Mouse (Mus musculus) G1E (cell line): ENCODE measurements around the gene Eef1akmt4.

Experiments used
- CTCF ChIP-seq: IDR thresholded peaks from 2 replicates; pipeline ENCODE4 v1.5.1; 2012; ENCODE audit warnings: low read depth, low read length, inconsistent platforms, mixed read lengths
- GATA1 ChIP-seq: IDR thresholded peaks from 2 replicates; pipeline ENCODE4 v1.6.1; 2012; ENCODE audit warnings: borderline replicate concordance, low read length, inconsistent platforms, mixed read lengths
- POLR2AphosphoS5 ChIP-seq: IDR thresholded peaks from 2 replicates; pipeline ENCODE4 v1.6.1; 2012; ENCODE audit warnings: low read depth, low read length, inconsistent platforms; ENCODE audit not compliant: insufficient replicate concordance
- TAL1 ChIP-seq: conservative IDR thresholded peaks from 2 replicates; pipeline ENCODE4 v1.6.1; 2012; ENCODE audit warnings: low read depth, low read length, inconsistent platforms, mixed read lengths

DNA sequence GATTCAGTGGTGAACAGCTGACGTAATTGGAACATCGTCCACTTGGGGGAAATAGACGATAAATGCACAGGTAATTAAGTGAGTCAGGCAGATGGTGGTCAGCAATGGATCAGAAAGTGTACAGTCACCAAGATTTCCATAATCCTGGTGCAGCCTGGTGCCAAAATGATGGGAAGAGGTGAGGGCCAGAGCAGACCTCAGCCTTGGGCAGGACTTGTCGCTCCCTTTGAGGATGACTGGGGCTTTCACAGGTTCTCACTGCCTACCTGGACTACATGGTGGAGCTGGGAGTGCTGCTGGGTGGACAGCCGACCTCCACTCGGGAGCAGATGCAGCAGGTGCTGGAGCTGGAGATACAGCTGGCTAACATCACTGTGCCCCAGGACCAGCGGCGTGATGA, 26.0 kb downstream of the Eef1akmt4 start:
- no peak for TF ChIP-seq GATA1
- TF ChIP-seq CTCF, result no peak
- no peak for TF ChIP-seq POLR2AphosphoS5
- no peak for TF ChIP-seq TAL1
